Mouse (Mus musculus) lung, postnatal 36 days (tissue): ENCODE results near the gene Elof1.
"Not testable (repeated sequence)": the region's sequence is repeated elsewhere in the genome, so short reads cannot be mapped to it uniquely, and the experiment has no call there.

Experiments used
- DNase-seq: peaks from one replicate; pipeline ENCODE4 v3.0.0; 2022; ENCODE audit warnings: mixed read lengths

Elof1 gene

DNA sequence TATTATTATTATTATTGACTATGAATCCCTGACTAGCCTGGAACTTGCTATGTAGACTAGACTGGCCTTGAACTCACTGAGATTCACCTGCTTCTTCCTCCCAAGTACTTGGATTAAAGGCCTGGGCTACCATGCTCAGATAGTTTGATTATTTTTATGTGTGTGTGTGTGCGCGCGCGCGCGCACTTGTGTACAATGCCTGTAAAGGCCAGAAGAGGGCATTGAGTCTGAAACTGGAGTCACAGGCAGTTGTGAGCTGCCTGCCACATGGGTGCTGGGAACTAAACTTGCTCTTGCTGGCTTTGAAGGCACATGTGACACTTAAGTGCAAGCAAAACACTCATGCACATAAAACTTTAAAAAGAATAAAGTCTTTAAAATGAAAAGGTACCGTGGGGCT is 27.7 kb downstream of the Elof1 start:
- no peak for DNase-seq

DNA sequence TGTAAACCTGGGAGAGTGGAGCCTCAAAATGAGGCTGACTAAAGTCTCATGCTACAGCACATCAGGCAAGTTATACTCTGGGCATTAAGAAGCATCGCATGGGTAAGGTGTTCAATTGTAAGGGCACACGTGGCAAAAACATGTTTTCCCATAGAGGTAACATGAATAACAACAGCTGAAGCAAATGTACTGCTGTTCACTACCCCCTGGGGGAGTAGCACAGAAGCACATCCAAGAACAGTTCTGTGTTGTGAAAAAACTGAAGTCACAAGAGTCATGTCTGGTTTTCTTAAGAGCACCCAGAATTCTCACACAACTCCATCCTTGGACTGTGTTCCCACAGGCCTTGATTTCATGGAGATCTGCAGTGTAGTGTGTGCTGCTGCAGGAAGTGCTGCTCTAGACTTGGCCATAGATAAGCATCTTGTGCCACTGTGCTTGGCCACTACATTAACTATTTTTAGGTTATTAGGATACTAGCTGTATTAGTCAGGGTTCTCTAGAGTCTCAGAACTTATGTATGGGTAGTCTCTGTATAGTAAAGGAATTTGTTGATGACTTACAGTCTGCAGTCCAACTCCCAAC is 29.8 kb downstream of the Elof1 start:
- no peak for DNase-seq

DNA sequence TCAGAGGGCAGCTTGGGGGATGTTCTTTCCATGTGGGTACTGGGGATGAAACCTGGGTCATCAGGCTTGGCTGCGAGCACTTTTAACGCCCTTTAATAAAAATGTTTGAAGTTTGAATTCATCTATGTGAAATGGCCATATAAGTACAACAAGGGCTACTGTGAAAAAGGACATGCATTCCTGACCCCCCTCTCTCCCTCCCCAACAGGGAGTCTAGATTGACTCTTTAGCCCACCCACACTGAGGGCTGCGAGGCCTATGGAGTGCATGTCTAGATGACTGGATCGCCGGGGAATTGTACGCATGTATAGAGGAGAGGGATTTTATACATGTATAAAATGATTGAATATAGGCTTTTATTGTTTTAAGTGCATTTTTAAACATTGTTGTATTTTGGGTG is 31.0 kb downstream of the Elof1 start:
- DNase-seq, result no peak

DNA sequence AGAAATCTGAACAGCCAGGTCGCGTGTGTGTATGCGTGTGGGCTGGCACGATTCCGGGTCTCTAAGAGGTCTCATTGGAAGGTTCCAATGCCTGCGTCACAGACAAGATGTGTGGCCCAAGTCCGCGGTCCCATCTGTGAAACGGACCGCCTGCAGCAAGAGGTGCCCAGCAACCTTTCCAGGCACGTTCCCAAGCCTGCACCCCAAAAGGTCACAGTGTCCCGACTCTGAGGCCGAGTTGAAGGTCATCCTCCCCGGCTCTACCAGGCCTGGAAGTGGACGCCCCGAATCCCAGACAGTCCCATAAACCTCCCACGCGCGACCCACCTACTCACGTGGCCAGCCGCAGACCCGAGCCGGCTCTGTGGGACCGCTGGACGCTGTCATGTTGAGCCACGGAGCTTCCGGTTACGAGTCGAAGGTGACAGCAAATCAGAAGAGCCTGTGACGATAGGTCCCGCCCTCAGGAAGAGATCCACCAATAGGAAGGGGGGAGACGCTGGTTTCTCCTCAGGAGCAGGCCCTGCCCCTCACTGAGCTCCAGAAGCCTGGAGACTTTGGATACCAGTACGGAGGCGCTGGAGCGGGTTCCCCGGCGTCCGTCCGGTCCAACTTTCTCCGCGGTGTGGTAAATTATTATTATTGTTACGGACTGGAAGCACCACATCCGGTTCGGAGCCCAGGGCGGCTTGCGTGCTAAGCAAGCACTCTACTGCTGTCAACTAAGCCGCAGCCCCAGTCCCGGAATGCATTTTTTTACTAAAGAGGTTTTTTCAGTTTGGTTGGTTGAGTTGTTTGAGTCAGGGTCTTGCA is 31.7 kb downstream of the Elof1 start, which contains the start of gene Ecsit:
Gene Ecsit, minus strand, starts transcription at position 417 of the 813 bp plus-strand sequence.
- DNase-seq, result peak; percentile 98

DNA sequence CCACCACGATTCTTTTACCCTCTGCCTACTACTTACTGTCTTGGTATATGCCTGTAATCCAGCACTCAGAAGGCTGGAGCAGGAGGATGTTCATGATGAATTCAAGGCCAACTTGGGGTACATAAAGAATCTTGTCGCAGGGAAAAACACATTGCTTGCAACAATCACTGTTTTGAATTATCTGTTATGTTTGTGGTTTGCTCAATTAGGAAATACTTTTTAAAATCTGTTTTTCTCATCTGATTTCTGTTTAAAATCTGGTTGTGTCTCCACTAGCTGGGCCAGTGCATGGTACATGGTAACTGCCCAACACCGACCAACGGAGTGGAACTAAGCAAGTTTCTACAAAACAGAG is 32.3 kb downstream of the Elof1 start:
- DNase-seq, result no peak

DNA sequence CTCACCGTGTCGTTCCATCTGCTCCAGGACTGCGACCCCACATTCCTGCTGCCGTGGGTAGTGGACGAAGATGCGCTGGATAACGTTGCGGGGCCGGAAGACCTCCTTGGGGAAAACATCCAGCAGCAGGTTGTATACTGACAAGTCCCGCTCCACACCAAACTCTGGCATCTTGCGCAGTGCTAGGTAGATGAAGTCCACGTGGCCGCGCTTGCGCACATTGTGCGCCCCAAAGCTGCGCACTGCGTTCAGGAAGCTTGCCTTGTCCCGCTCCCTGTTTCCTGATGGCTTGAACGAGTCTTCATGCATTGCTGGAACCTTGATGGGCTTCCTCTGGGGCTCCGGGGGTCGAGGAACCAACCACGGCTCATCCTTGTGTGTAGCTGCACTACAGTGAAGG is 40.7 kb downstream of the Elof1 start:
- no peak for DNase-seq

DNA sequence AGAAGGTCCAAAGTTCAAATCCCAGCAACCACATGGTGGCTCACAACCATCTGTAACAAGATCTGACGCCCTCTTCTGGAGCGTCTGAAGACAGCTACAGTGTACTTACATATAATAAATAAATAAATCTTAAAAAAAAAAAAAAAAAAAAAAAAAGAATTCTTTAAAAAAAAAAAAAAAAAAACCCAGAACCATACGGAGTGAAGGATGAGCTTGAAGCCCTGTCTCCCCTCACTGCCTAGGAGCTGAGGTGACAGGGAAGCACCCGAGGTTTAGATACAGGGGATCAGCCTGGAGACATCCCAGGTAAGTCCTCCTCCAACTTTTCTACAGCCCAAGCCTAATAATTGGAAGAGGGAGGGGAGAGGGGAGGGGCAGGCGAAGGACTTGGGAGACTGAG is 41.2 kb downstream of the Elof1 start:
- not testable (repeated sequence) for DNase-seq

DNA sequence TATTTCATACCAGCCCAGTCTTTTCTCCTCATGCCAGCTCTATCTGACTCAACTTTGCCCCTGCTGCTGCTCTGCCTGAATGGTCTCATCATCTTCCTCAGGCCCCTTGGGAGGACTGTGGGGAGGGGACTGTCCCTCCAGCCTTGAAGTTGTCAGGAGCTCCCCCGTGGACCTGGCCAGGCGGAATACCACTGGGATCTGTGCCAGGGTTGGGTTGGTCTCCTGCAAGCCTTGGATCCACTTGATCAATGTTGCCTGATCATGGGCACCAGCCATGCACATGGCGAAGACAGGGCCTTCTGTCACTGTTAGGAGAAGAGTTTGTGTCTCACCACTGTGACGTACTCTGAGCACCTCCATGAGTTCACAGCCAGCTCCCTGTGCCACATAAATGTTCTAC is 44.7 kb downstream of the Elof1 start:
- no peak for DNase-seq

DNA sequence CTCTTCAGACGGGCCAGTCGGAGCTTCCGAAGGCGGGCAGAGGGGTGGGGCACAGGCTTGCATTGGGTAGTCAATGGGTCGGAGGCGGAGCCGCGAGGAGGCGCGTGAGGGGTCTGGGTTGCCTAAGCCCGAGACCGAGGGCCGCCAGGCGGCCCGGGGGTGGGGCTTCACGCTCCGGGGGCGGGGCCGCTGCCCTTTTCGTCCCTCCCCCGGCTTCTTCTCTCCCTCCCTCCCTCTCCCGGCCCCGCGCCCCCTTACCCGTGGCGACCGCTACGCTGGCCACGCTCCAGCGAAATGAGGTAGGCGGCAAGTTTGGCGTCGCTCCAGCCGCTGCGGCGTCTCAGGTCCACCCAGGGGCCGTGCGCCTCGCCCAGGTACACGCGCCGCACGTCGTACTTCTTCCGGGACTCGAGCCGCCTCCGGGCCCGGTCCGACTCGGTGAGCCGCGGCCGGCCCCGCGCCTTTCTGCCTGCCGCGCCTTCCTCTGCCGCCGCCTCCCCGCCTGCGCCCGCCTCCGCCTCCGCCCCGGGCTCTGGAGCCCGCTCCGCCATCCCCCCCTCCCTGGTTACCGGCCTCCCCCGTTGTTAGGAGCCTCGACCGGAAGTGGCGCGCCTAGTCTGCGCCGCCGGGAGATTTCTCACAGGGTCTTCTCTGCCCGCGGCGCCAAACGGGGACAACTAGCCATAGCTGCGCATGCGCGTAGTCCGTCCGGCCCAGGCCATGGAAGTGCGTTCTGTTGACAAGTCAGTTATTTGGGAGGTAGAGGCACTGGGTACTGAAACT is 46.0 kb downstream of the Elof1 start, which contains the start of the genes Gm49318 and Zfp653:
Gene Gm49318, minus strand, starts transcription at position 469 of the 783 bp plus-strand sequence.
Gene Zfp653, minus strand, starts transcription at position 586 of the 783 bp plus-strand sequence.
- peak; percentile 99 for DNase-seq

DNA sequence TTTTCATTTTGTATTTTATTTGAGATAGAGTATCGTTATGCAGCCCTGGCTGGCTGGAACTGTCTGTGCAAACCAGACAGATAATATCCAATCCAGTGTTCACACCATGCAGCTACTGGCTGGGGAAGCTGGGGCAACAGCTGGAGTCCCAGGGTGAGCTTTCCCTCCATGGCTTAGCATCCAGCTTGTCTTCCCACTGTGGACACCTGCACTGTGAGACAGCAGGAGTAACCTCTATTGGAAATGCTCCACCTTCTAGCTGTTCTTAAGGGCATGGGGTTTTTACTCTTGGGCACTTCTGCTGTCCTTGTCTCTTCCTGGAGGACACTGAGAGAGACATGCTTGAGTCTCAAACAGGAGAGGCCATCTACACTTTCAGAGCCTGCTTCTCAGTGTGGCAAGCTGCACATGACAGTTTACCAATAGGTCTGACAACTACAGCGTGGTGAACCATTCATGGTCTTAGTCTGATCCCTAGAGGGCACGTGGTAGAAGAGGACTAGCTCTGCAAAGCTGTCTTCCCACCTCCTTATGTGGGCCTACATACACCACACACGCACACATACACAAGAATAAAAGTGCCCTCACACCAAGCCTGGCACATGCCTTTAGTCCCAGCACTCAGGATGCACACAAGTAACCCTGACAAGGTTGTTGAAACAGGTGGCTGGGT is 47.0 kb downstream of the Elof1 start:
- no peak for DNase-seq

DNA sequence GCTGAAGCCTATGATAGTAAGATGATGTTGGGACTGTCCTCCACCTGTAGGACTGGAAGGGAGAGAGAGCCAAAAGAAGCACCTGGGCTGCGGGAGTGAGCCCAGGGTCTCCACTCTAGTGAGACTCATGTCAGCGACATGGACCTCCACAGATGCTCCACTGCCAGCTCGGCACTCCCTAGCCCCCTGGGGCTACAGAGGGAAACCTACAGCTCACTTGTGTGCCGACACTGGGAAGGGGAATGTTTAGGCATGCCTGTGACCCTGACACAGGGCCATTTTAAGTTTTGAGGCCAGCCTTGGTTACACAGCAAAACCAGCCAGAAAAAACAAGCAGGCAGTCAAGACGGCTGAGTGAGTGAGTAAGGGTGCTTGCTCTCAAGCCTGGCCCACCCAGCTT is 49.8 kb downstream of the Elof1 start:
- no peak for DNase-seq

DNA sequence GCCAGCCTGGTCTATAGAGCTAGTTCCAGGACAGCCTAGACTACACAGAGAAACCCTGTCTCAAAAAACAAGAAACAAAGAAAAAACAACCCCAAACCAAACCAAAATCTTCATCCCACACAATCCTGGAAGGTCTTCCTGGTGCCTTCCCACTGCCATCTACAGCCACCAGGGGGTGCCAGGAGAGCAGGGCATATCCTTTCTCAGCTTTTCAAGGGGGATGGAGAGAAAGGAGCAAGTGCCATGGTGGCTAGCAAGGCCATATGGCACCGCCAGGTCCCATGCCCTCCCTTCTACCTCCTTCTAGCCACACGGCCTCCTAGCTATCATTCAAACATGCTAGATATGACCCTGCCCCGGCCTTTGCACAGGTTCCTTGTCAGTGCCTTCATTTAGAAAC is 50.5 kb downstream of the Elof1 start:
- DNase-seq, result peak; percentile 79

DNA sequence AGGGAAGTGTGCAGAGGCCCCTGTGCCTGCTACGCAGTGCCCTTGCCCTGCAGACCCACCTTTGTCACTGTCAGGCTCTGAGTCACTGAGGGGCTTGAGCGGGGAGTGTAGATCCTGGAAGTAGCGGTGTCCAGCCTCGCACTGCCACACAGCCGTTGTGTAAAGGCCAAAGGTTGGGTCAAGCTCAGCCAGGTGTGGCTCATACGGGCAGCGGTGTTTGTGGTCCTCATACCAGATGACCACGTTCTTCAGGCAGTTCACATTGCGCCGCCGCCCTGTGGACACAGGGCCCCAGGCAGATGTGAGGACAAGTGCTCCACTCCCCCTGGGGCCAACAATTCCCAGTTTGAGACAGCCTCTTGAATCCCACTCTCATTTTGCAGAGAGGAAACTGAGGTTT is 51.3 kb downstream of the Elof1 start:
- no peak for DNase-seq

DNA sequence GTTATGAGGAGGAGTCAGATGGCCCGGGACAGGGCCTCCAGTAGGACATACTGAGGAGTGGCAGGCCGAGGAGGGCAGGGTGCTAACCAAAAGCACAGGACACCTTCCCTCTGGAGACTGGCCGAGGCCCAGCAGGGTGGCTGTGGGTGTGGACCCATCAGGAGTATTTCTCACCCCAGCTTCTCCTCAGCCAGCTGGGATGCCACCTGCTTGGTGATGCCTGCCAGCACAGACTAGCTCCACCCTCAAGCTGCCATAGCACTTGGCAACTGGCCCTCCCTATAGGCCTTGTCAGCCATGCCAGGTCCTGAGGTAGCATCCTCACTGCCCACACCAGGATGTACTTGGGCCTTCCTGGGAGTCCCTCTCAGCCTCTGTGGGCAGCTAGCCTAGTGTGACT is 52.6 kb downstream of the Elof1 start:
- no peak for DNase-seq
